Mouse (Mus musculus): ENCODE measurements around the gene Kcnn1. TPM values are rescaled to one million over a fixed set of nuclear protein-coding genes. Genes with fewer than 3 reads are reported as not detected.

Gene Kcnn1
- polyA plus RNA-seq (2015; fragmentation: Nextera tagmentation; extraction: Ambion mirVana), result 0.64 and 0.72 TPM in 2 replicates

DNA sequence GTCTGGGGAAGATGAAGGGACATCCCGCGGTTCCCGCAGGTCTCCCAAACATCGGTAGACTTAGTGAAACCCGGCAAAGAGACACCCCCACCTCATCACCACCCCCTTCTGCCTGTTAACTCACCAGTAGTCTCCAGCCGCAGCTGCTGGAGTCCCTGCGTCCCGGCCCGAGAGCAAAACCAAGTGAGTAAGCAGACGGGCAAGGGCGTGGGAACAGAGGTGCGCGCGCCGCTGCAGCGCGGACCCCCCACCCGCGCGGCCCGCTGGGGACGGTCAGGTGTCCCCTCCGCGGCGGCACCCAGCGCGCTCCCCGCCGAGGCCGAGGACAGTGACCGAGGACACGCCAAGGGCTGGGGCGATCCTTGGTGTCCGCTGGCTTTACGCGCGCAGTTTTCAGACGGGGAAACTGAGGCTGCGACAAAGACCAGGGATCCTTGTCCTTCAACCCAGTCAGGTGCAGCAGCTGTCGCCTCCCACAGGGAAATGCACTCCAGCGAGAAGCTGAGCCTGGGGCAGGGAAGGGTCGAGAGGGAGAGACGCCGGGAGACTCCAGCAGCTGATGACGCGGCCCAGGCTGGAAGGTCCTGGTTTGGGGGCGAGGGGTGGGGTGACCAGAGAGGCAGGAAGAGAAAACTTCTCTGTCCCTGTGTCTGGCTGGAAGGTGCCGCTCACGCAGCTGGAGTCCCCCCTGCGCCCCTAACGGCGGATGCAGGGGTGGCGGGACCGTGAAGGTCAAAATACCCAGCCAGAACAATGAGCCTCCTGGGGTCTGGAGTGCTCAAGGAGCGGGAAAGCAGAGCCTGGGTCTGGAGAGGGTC is at the start of gene Kcnn1:
Gene Kcnn1, minus strand, starts transcription at position 435 of the 818 bp plus-strand sequence.
- H3K27me3 ChIP-seq (ENCODE audit: control insufficient read depth, insufficient read depth, low read length), result peaks cover 8% of the 10 kb centered on the region; the same call in 1 of the 2 replicates
- H3K36me3 ChIP-seq (ENCODE audit: control insufficient read depth, insufficient read depth, low read length), result 0 out of 2 replicates have a peak, but pooled peaks cover 2% of the 10 kb centered on the region
- H3K27ac ChIP-seq (replicated peaks), result no peak within 1 kb of the TSS
- H3K9ac ChIP-seq (ENCODE audit: low read length), result peak within 1 kb of the TSS; percentile 31; the same call in 1 of the 2 replicates
- H3K4me2 ChIP-seq (replicated peaks; ENCODE audit: low read depth), result peak within 1 kb of the TSS; percentile 66
- no peak for ATAC-seq (ENCODE audit: low FRiP score, low TSS enrichment)
- H3K4me1 ChIP-seq (replicated peaks; ENCODE audit: control insufficient read depth, insufficient read depth), result peaks cover 8% of the 10 kb centered on the region
- WGBS, result 3% methylated on average over 54 of the region's 55 CpGs
- H3K4me3 ChIP-seq (ENCODE audit: low read depth, low read length), result peak within 1 kb of the TSS; percentile 39
- TF ChIP-seq EP300 (optimal IDR thresholded peaks at IDR 0.05) (no peak), CTCF (IDR thresholded peaks at IDR 0.05; ENCODE audit: low read depth) (peak; percentile 47)
- no peaks in the 10 kb centered on the region for H3K9me3 ChIP-seq (ENCODE audit: control insufficient read depth, low read length)
- peak; percentile 33 for DNase-seq (ENCODE audit: low spot score)

DNA sequence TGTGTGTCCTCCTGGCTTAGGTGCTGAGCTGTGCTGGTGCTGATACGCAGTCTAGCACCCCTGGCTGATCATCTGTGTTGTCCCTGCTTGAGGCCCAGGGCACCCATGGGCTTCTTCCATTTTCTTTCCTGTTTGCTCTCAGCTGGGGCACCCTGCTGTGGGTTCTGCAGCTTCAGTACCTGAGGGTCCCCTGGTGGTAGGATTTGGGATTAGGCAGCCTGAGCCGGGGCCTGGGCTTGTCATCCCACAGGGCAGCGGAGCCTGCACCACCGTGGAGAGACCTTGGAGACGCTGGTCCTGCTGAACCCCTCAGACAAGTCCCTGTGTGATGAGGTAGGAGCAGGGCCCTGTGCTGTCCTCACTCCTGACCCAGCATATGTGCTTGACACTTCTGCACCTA is 48.5 kb upstream of the Kcnn1 start:
- WGBS, result 86% methylated on average over 5 of the region's 5 CpGs
- TF ChIP-seq EP300 (optimal IDR thresholded peaks at IDR 0.05) (no peak), CTCF (IDR thresholded peaks at IDR 0.05; ENCODE audit: low read depth) (peak; percentile 49)
- H3K36me3 ChIP-seq (ENCODE audit: control insufficient read depth, insufficient read depth, low read length), result peaks cover 29% of the 10 kb centered on the region

DNA sequence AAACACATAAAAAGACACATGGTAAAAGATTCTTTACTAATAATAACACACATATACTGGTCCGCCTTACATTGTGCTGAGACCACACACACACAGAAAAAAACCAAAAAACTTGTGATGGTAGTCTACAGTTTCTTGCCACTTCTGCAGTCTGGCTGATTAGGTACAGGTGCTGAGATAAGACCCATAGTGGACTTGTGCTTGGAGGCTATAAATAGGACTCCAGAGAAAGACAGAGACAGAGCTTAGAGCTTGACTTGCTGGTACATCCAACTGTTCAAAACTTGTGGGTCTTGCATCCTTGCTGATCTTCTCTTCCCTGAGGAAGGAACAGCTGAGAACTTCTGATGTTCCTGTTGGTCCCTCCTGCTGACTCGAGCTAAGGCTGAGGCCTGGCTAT is 44.5 kb upstream of the Kcnn1 start:
- H3K4me2 ChIP-seq (replicated peaks; ENCODE audit: low read depth), result no peak overlapping the region
- no peaks in the 10 kb centered on the region for H3K4me1 ChIP-seq (replicated peaks; ENCODE audit: control insufficient read depth, insufficient read depth)
- no peaks in the 10 kb centered on the region for H3K27me3 ChIP-seq (ENCODE audit: control insufficient read depth, insufficient read depth, low read length)
- no peak for ATAC-seq (ENCODE audit: low FRiP score, low TSS enrichment)
- H3K27ac ChIP-seq (replicated peaks), result no peak overlapping the region
- DNase-seq (ENCODE audit: low spot score), result no peak
- no peak overlapping the region for H3K4me3 ChIP-seq (ENCODE audit: low read depth, low read length)
- H3K36me3 ChIP-seq (ENCODE audit: control insufficient read depth, insufficient read depth, low read length), result peaks cover 7% of the 10 kb centered on the region
- TF ChIP-seq EP300 (optimal IDR thresholded peaks at IDR 0.05), result no peak
- TF ChIP-seq CTCF (IDR thresholded peaks at IDR 0.05; ENCODE audit: low read depth), result no peak
- 92% methylated on average over 2 of the region's 2 CpGs for WGBS
- no peak overlapping the region for H3K9ac ChIP-seq (ENCODE audit: low read length)
- H3K9me3 ChIP-seq (ENCODE audit: control insufficient read depth, low read length), result no peaks in the 10 kb centered on the region

More for the DNA sequence above, 48.5 kb upstream of the Kcnn1 start:
- H3K9ac ChIP-seq (ENCODE audit: low read length), result no peak overlapping the region
- no peak for DNase-seq (ENCODE audit: low spot score)
- H3K9me3 ChIP-seq (ENCODE audit: control insufficient read depth, low read length), result no peaks in the 10 kb centered on the region
- H3K27me3 ChIP-seq (ENCODE audit: control insufficient read depth, insufficient read depth, low read length), result no peaks in the 10 kb centered on the region
- H3K4me1 ChIP-seq (replicated peaks; ENCODE audit: control insufficient read depth, insufficient read depth), result no peaks in the 10 kb centered on the region
- no peak overlapping the region for H3K4me2 ChIP-seq (replicated peaks; ENCODE audit: low read depth)
- peak; percentile 24; the same call in 1 of the 2 replicates for ATAC-seq (ENCODE audit: low FRiP score, low TSS enrichment)
- H3K27ac ChIP-seq (replicated peaks), result no peak overlapping the region
- no peak overlapping the region for H3K4me3 ChIP-seq (ENCODE audit: low read depth, low read length)

DNA sequence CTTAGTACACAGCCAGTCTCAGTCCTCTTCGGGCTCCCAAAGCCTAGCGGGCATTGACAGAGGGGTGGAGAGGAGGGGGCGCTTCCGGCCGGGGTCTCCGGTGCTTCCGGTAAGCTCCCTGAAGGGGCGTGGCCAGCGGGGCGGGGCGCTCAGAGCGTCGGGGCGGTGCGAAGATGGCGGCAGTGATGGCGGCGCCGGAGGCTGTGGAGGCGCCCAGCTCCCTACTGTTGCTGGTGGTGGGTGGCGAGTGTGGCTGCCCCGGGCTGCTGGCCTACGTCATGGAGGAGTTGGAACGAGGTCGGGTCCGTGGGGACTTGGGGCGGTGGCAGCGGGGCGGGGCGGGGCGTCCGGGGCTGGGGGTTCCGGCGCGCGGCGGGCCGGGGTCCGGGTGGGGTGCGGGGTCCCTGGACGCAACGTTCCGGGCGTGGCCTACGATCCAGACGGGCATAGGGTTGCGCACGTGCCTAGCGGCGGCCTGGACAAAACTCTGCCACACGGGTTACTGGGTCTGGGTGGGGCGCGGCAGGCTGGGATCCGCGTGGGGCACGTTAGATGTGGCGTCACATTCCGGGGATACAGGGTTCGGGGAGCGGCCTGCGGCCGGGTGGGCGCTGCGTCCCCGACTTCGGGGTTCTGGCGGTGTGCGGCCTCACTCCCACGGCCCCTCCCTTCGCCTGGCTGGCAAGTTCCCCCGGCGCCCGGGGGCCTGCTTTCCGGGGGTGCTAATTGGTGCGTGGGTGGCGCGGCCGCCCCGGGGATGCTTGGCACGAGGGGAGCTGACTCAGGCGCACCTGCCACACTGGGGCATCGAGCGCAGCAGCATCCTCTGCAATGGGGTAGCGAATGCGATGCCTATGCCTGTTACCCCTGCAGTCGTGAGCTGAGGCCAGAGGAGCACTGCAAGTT is 43.0 kb upstream of the Kcnn1 start, which contains the start of gene Map1s:
Gene Map1s, plus strand, starts transcription at position 102 of the 906 bp plus-strand sequence.
- Histone ChIP-seq H3K4me1 (replicated peaks; ENCODE audit: control insufficient read depth, insufficient read depth) (no peaks in the 10 kb centered on the region), H3K9ac (ENCODE audit: low read length) (peak within 1 kb of the TSS; percentile 74), H3K4me3 (ENCODE audit: low read depth, low read length) (peak within 1 kb of the TSS; percentile 76), H3K27ac (replicated peaks) (peak within 1 kb of the TSS; percentile 77), H3K36me3 (ENCODE audit: control insufficient read depth, insufficient read depth, low read length) (no peaks in the 10 kb centered on the region), H3K9me3 (ENCODE audit: control insufficient read depth, low read length) (no peaks in the 10 kb centered on the region), H3K27me3 (ENCODE audit: control insufficient read depth, insufficient read depth, low read length) (no peaks in the 10 kb centered on the region), H3K4me2 (replicated peaks; ENCODE audit: low read depth) (peak within 1 kb of the TSS; percentile 86)
- DNase-seq (ENCODE audit: low spot score) (peak; percentile 75), ATAC-seq (ENCODE audit: low FRiP score, low TSS enrichment) (peak; percentile 80)
- no peak for TF ChIP-seq EP300 (optimal IDR thresholded peaks at IDR 0.05)
- 0 out of 2 replicates have a peak, but pooled peaks have one; percentile 7 for TF ChIP-seq CTCF (IDR thresholded peaks at IDR 0.05; ENCODE audit: low read depth)
- under 1% methylated on average over 77 of the region's 86 CpGs for WGBS

DNA sequence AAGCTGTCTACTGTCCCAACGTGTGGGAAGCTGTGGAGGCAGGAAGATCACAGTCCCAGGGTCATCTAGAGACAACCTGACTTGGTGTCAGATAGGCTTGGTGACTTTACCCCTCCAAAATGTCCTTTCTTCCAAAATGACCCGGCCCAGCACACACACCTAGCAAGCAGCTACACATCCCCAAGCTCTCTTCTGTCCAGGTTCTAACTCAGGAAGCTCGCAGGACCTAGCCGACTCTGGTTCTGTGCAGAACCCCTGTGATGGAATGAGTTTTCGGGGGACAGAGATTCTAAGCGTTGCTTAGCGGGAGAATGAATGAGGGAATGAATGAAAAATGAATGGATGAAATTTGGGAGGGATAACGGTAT is 42.4 kb upstream of the Kcnn1 start:
- no peak for DNase-seq (ENCODE audit: low spot score)
- 10% methylated on average over 8 of the region's 8 CpGs for WGBS
- Histone ChIP-seq H3K27ac (replicated peaks) (no peak overlapping the region), H3K9ac (ENCODE audit: low read length) (peak overlapping the region; percentile 74; the same call in 1 of the 2 replicates), H3K4me3 (ENCODE audit: low read depth, low read length) (peak overlapping the region; percentile 76), H3K4me2 (replicated peaks; ENCODE audit: low read depth) (peak overlapping the region; percentile 86), H3K9me3 (ENCODE audit: control insufficient read depth, low read length) (no peaks in the 10 kb centered on the region), H3K27me3 (ENCODE audit: control insufficient read depth, insufficient read depth, low read length) (no peaks in the 10 kb centered on the region), H3K4me1 (replicated peaks; ENCODE audit: control insufficient read depth, insufficient read depth) (no peaks in the 10 kb centered on the region), H3K36me3 (ENCODE audit: control insufficient read depth, insufficient read depth, low read length) (no peaks in the 10 kb centered on the region)
- no peak for TF ChIP-seq EP300 (optimal IDR thresholded peaks at IDR 0.05)
- ATAC-seq (ENCODE audit: low FRiP score, low TSS enrichment), result no peak

Data from stomach, postnatal 0 days (tissue).